Mouse (Mus musculus): ENCODE results near the gene Olfr1043. TPM values are rescaled to one million over a fixed set of nuclear protein-coding genes. Genes with fewer than 3 reads are reported as not detected.
"Not testable (repeated sequence)": the region's sequence is repeated elsewhere in the genome, so short reads cannot be mapped to it uniquely, and the experiment has no call there.

Olfr1043 gene
- total and polyA plus RNA-seq, 3 experiments: not detected

DNA sequence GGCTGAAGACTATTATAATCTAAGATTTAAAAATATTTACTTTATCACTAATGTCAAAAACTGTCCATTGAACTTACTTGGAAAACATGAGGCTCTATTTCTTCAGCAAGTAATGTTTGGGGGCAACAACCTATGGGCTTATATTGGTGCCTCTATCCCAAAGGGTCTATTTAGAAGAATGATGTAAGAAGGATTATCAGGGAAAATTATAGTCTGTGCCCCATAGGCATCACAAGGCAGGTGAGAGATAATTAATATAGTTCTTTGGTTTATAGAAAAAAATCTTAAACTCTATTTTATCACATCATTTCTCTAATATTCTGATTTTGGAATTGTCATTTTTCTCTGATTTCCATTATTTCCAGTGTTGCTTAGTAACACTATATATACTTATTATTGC, 10.4 kb upstream of the Olfr1043 start, which contains the start of gene Olfr1044:
Gene Olfr1044, minus strand, starts transcription at position 101 of the 400 bp plus-strand sequence.
- H3K27me3 ChIP-seq (replicated peaks): no peaks in the 10 kb centered on the region
- no peaks in the 10 kb centered on the region for H3K79me2 ChIP-seq (replicated peaks; ENCODE audit: control insufficient read depth, extremely low read depth, insufficient read depth, poor library complexity, severe bottlenecking)
- H3K36me3 ChIP-seq (replicated peaks in 1 of 2; ENCODE audit: control insufficient read depth in 1 of 2, insufficient read depth in 1 of 2, low read length in 1 of 2): no peaks in the 10 kb centered on the region
- TF ChIP-seq CHD1 (IDR thresholded peaks at IDR 0.05; ENCODE audit: low read depth, low read length) (no peak), ZC3H11A (IDR thresholded peaks at IDR 0.05; ENCODE audit: low read depth, low read length) (no peak), ZMIZ1 (IDR thresholded peaks at IDR 0.05; ENCODE audit: low read depth, low read length) (no peak), JUN (IDR thresholded peaks at IDR 0.05; ENCODE audit: insufficient read depth, low read depth, low read length) (no peak), JUND (conservative IDR thresholded peaks at IDR 0.05; ENCODE audit: low read depth, low read length) (no peak), E2F4 (IDR thresholded peaks at IDR 0.05; ENCODE audit: insufficient replicate concordance, low read depth, low read length) (no peak), UBTF (IDR thresholded peaks at IDR 0.05; ENCODE audit: low read depth, low read length) (no peak), CHD2 (IDR thresholded peaks at IDR 0.05; ENCODE audit: low read length) (no peak), ZKSCAN1 (IDR thresholded peaks at IDR 0.05; ENCODE audit: borderline replicate concordance, low read depth, low read length) (no peak), IRF4 (IDR thresholded peaks at IDR 0.05; ENCODE audit: low read depth, low read length) (no peak), USF1 (IDR thresholded peaks at IDR 0.05; ENCODE audit: low read depth, low read length) (no peak), SIN3A (IDR thresholded peaks at IDR 0.05; ENCODE audit: low read length) (no peak), USF2 (conservative IDR thresholded peaks at IDR 0.05; ENCODE audit: low read depth, low read length) (no peak), RCOR1 (conservative IDR thresholded peaks at IDR 0.05; ENCODE audit: low read depth, low read length) (no peak), GABPA (IDR thresholded peaks at IDR 0.05; ENCODE audit: insufficient replicate concordance, low read depth, low read length) (no peak), MXI1 (IDR thresholded peaks at IDR 0.05; ENCODE audit: low read depth, low read length) (no peak)
- no peak within 1 kb of the TSS for H3K4me2 ChIP-seq (ENCODE audit: insufficient read depth, low read depth, poor library complexity, severe bottlenecking)
- dilution Hi-C loops (cut with MboI; ENCODE audit: extremely low pct_ligation_motif_present, extremely low pct_unique_long_range_greater_than_20kb, low sequenced_read_pairs): no loop called here
- in situ Hi-C loops (cut with MboI; ENCODE audit: low pct_ligation_motif_present, low pct_unique_long_range_greater_than_20kb, low sequenced_read_pairs): no loop called here
- H3K9ac ChIP-seq (ENCODE audit: insufficient read depth, low read depth): no peak within 1 kb of the TSS
- DNase-seq (ENCODE audit: extremely low read depth): no peak
- H3K27ac ChIP-seq (ENCODE audit: insufficient read depth, low read depth): no peak within 1 kb of the TSS
- H3K4me1 ChIP-seq (ENCODE audit: control insufficient read depth in 1 of 2, insufficient read depth in 2 of 2): no peaks in the 10 kb centered on the region
- peaks cover 14% of the 10 kb centered on the region for H3K9me3 ChIP-seq (replicated peaks; ENCODE audit: low read length)
- H3K4me3 ChIP-seq (replicated peaks in 1 of 3; ENCODE audit: low read depth in 2 of 3, low read length in 2 of 3, poor library complexity in 1 of 3): no peak within 1 kb of the TSS

GRCm38 (mm10) chr2:86175422-86175821, 8.1 kb upstream of the Olfr1043 start:
- H3K4me1 ChIP-seq (ENCODE audit: control insufficient read depth in 1 of 2, insufficient read depth in 2 of 2); H3K36me3 ChIP-seq (replicated peaks in 1 of 2; ENCODE audit: control insufficient read depth in 1 of 2, insufficient read depth in 1 of 2, low read length in 1 of 2); H3K4me3 ChIP-seq (replicated peaks in 1 of 3; ENCODE audit: low read depth in 2 of 3, low read length in 2 of 3, poor library complexity in 1 of 3); H3K9ac ChIP-seq (ENCODE audit: insufficient read depth, low read depth); in situ Hi-C loops (cut with MboI; ENCODE audit: low pct_ligation_motif_present, low pct_unique_long_range_greater_than_20kb, low sequenced_read_pairs); H3K79me2 ChIP-seq (replicated peaks; ENCODE audit: control insufficient read depth, extremely low read depth, insufficient read depth, poor library complexity, severe bottlenecking); H3K27me3 ChIP-seq (replicated peaks); DNase-seq (ENCODE audit: extremely low read depth); H3K27ac ChIP-seq (ENCODE audit: insufficient read depth, low read depth); H3K4me2 ChIP-seq (ENCODE audit: insufficient read depth, low read depth, poor library complexity, severe bottlenecking); dilution Hi-C loops (cut with MboI; ENCODE audit: extremely low pct_ligation_motif_present, extremely low pct_unique_long_range_greater_than_20kb, low sequenced_read_pairs): not testable (repeated sequence)
- H3K9me3 ChIP-seq (replicated peaks; ENCODE audit: low read length): peaks cover 13% of the 10 kb centered on the region
